Mouse (Mus musculus) kidney, postnatal 0 days (tissue): ENCODE results near the gene Pagr1b. TPM values are rescaled to one million over a fixed set of nuclear protein-coding genes. Genes with fewer than 3 reads are reported as not detected.

ENCODE experiments used
- ATAC-seq: fragments of 200-750 bp; cut with Nextera tagmentation; replicated peaks from 2 replicates; pipeline ENCODE4 v1.8.0; 2017; ENCODE audit warnings: low read depth, moderate number of reproducible peaks, moderate TSS enrichment, moderate library complexity; ENCODE audit not compliant: low FRiP score
- DNase-seq: peaks from one replicate; pipeline ENCODE4 v3.0.0-alpha.2; 2016; ENCODE audit warnings: low spot score
- H3K27ac ChIP-seq: fragments of 300-500 bp; sonication (generic); 2 replicates; pipeline ENCODE4 v1.5.1; 2014; ENCODE audit warnings: mild to moderate bottlenecking
- H3K27me3 ChIP-seq: fragments of 300-500 bp; sonication (generic); 2 replicates; pipeline ENCODE4 v1.6.1; 2014; ENCODE audit warnings: low read length, mixed read lengths; ENCODE audit not compliant: insufficient read depth
- H3K36me3 ChIP-seq: fragments of 300-500 bp; sonication (generic); 2 replicates; pipeline ENCODE4 v1.6.1; 2014; ENCODE audit warnings: low read length, mixed read lengths; ENCODE audit not compliant: insufficient read depth
- H3K4me1 ChIP-seq: fragments of 300-500 bp; sonication (generic); replicated peaks from 2 replicates; pipeline ENCODE4 v1.6.1; 2014; ENCODE audit warnings: antibody characterized with exemption, low read length, mixed read lengths; ENCODE audit not compliant: insufficient read depth
- H3K4me2 ChIP-seq: fragments of 300-500 bp; sonication (generic); 2 replicates; pipeline ENCODE4 v1.6.1; 2014; ENCODE audit warnings: mild to moderate bottlenecking, low read length, moderate library complexity, mixed read lengths
- H3K4me3 ChIP-seq: fragments of 300-500 bp; sonication (generic); replicated peaks from 2 replicates; pipeline ENCODE4 v1.5.1; 2014; ENCODE audit warnings: low read depth, low read length
- H3K9ac ChIP-seq: fragments of 300-500 bp; sonication (generic); 2 replicates; pipeline ENCODE4 v1.6.1; 2014; ENCODE audit warnings: low read depth, low read length
- H3K9me3 ChIP-seq: fragments of 300-500 bp; sonication (generic); replicated peaks from 2 replicates; pipeline ENCODE4 v1.6.1; 2016; ENCODE audit warnings: low read length, inconsistent platforms, mixed read lengths
- CTCF ChIP-seq: IDR thresholded peaks from 2 replicates; pipeline ENCODE4 v1.5.1; 2016; ENCODE audit warnings: antibody characterized with exemption, low read depth, mild to moderate bottlenecking, moderate library complexity
- WGBS: fragments of 180-500 bp; shearing (Covaris S2); extraction: QIAGEN DNeasy Blood & Tissue Kit; methylation state at CpG from one replicate; pipeline ENCODE4 v1.1.7; 2014; 5-methylcytosine and 5-hydroxymethylcytosine counted together
- polyA plus RNA-seq: library from polyadenylated mRNA; unstranded; fragments of >200 nt; fragmentation: Nextera tagmentation; extraction: Ambion mirVana; gene quantifications from 2 replicates; pipeline ENCODE4 v1.2.1, GENCODE M21; 2015

The Pagr1b gene
- polyA plus RNA-seq, 1 experiment from 2014 or later: 0.21 TPM

DNA sequence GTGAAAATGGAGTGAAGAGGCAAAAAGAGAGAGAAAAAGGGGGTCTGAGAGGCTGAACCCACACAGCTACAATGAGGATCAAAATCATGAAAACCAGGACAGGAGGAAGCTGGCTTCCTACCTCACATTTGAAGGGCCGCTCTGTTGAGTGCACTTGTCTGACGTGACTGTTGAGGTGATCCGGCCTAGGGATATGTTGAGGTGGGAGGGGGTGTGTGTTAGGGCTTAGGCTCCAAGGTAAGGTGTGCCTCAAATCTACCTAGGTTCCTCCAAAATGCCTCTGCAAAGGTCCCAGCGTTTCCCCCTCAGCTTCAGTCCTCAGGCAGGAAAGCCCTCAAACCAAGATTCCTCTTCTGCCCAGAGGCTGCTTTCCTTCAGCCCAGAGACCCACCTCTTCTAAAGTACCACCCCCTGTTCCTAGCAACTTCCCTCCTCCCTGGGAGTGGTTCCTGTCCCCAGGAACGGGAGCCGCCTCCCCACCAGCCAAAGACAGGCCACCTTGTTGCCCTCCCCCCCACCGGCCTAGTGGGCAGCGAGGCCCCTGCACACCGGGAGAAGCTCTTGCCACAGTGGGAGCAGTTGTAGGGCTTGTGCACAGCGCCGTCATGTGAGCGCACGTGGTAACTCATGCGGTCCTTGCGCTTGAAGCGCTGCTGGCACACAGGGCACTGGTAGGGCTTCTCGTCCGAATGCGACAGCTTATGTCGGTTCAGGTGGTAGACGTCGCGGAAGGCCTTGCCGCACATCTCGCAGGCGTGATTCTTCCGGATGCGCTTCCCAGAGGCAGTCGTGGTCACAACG, 8.7 kb upstream of the Pagr1b start:
- peaks cover 31% of the 10 kb centered on the region for H3K4me1 ChIP-seq
- H3K4me2 ChIP-seq: peak overlapping the region; percentile 95
- H3K36me3 ChIP-seq: 0 out of 2 replicates have a peak, but pooled peaks cover 15% of the 10 kb centered on the region
- no peaks in the 10 kb centered on the region for H3K27me3 ChIP-seq
- peak overlapping the region; percentile 99 for H3K27ac ChIP-seq
- peak; percentile 26 for ATAC-seq
- peak; percentile 72 for TF ChIP-seq CTCF
- peak overlapping the region; percentile 78 for H3K4me3 ChIP-seq
- peak overlapping the region; percentile 94 for H3K9ac ChIP-seq
- 2% methylated on average over 30 of the region's 30 CpGs for WGBS
- no peaks in the 10 kb centered on the region for H3K9me3 ChIP-seq
- DNase-seq: peak; percentile 89

DNA sequence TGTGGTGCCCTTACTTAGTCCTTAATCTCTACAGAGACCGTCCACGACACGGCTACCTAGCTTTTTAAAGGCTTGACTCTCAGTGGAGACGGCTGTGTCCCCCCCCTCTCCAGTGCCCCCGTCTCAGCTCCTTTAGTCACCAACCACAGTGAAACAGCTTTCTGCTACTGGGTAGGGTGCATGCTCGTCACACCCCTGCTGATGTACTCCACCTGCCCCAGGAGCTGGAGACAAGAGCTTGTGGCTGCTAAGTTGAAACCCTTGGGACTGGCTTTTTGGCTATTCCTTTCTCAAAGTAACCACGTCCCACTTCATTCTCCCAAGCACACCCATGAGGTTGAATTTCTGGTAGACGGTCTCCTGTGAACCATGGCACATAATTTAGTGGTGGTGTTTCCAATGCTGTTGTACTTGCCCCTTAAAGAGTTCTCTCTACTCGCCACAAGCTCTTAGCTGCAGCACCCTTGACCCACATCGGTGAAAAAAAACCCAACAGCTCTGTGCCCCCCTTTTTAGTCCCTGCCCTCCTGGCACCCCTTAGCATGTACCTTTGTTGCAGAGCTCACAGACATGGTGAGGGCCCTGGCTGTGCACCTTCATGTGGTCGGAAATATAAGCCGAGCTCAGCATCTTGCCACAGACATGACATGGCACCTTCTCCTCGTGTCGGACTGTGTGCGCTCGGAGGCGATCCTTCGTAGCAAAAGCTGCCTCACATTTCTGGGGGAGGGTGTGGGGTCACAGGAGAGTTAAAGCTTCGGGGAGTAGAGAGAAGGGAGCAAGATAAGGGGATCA, 7.8 kb upstream of the Pagr1b start:
- ATAC-seq (no peak), DNase-seq (no peak)
- Histone ChIP-seq H3K4me2 (peak overlapping the region; percentile 95), H3K4me1 (peaks cover 37% of the 10 kb centered on the region), H3K9me3 (no peaks in the 10 kb centered on the region), H3K27me3 (no peaks in the 10 kb centered on the region), H3K4me3 (peak overlapping the region; percentile 78), H3K27ac (peak overlapping the region; percentile 99), H3K36me3 (0 out of 2 replicates have a peak, but pooled peaks cover 15% of the 10 kb centered on the region), H3K9ac (peak overlapping the region; percentile 94)
- TF ChIP-seq CTCF: no peak
- WGBS: 16% methylated on average over 19 of the region's 19 CpGs

DNA sequence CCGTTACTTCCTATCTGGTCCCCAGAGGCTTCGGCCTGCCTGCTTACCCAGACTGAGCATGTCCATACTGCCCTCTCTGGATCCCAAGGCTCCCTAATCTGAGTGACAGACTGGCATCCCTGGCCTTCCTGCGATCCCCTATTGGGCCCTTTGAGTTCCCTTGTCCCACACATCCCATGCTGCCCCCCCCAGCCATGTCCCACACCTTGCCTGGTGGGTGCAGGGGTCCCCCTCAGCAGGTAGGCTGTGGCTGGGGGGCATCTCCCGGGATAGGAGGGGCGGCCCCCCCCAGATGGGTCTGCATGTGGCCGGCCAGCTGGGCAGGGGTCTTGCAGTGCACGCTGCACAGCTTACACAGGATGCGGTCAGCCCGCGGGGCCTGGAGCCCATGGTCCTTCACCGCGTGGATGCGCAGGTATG, 7.0 kb upstream of the Pagr1b start:
- Histone ChIP-seq H3K4me1 (peaks cover 39% of the 10 kb centered on the region), H3K36me3 (0 out of 2 replicates have a peak, but pooled peaks cover 15% of the 10 kb centered on the region), H3K4me2 (peak overlapping the region; percentile 95), H3K27ac (no peak overlapping the region), H3K9ac (0 out of 2 replicates have a peak overlapping the region, but pooled peaks have one; percentile 23), H3K4me3 (no peak overlapping the region), H3K9me3 (no peaks in the 10 kb centered on the region), H3K27me3 (no peaks in the 10 kb centered on the region)
- WGBS: 75% methylated on average over 13 of the region's 13 CpGs
- no peak for DNase-seq
- no peak for ATAC-seq
- no peak for TF ChIP-seq CTCF

- Histone ChIP-seq H3K4me1 (peaks cover 45% of the 10 kb centered on the region), H3K27me3 (no peaks in the 10 kb centered on the region), H3K9ac (no peak overlapping the region), H3K36me3 (0 out of 2 replicates have a peak, but pooled peaks cover 15% of the 10 kb centered on the region), H3K27ac (no peak overlapping the region), H3K9me3 (no peaks in the 10 kb centered on the region), H3K4me2 (peak overlapping the region; percentile 95; the same call in 1 of the 2 replicates), H3K4me3 (no peak overlapping the region)
- WGBS: 70% methylated on average over 6 of the region's 7 CpGs
- TF ChIP-seq CTCF: no peak
- DNase-seq: no peak
- no peak for ATAC-seq
Measured at GRCm38 (mm10) chr7:127022528-127023271, 6.4 kb upstream of the Pagr1b start.

GRCm38 (mm10) chr7:127021563-127022527, 5.6 kb upstream of the Pagr1b start:
- 53% methylated on average over 5 of the region's 5 CpGs for WGBS

More at GRCm38 (mm10) chr7:127021563-127022527, 5.6 kb upstream of the Pagr1b start:
- H3K9ac ChIP-seq: peak overlapping the region; percentile 60
- no peak for TF ChIP-seq CTCF
- no peaks in the 10 kb centered on the region for H3K9me3 ChIP-seq
- H3K4me1 ChIP-seq: peaks cover 46% of the 10 kb centered on the region
- DNase-seq: peak; percentile 41
- ATAC-seq: no peak
- H3K4me3 ChIP-seq: peak overlapping the region; percentile 43
- H3K27ac ChIP-seq: peak overlapping the region; percentile 57; the same call in 1 of the 2 replicates
- H3K27me3 ChIP-seq: no peaks in the 10 kb centered on the region
- H3K4me2 ChIP-seq: peak overlapping the region; percentile 85
- 0 out of 2 replicates have a peak, but pooled peaks cover 15% of the 10 kb centered on the region for H3K36me3 ChIP-seq
